Mouse (Mus musculus): Measurements from ENCODE around the gene Rpl18. TPM values are rescaled to one million over a fixed set of nuclear protein-coding genes. Genes with fewer than 3 reads are reported as not detected.

Rpl18 gene
- polyA plus RNA-seq, 1 experiment from 2014 or later, result 603 TPM

- H3K9ac ChIP-seq (replicated peaks; ENCODE audit: low read depth, low read length), result no peak overlapping the region
Measured at GRCm38 (mm10) chr7:45721234-45721571, 5.9 kb downstream of the Rpl18 start.

DNA sequence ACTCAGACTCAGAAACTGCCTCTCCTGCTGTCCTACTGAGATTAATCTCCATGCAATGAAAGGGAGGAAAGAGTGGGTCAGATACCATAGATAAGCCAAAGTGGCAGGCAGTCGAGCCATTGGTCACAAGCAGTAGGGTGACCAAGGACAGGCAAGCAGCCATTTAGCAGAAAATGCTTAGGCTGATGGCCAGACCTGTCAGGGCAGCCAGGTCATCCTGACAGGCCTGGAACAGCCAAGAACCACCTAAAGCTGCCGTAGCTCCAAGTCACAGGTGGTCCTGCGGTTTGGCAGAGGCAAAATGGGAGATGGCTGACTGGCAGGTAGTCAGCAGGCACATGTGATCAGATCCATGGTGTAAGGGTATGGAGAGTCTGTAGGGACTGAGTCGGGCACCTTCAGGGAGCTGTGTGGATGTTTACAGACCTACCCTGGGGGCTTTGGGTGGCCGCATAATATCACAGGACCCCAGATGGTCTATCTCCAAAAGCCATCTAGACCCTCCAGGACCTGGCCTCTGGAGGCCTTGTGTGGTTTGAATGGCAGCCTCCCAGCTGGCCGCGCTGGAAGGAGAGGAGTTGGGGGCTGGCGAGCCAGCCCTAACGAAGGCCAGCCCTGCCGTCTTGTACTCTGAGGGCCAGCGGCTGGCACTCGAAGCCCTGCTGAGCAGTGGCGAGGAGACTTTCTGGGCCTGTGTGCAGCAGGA is 6.5 kb downstream of the Rpl18 start:
- 70% methylated on average over 13 of the region's 13 CpGs for WGBS
- no peak for ATAC-seq (ENCODE audit: low read depth)
- no peak overlapping the region for H3K4me2 ChIP-seq (ENCODE audit: low read depth, low read length)
- H3K4me3 ChIP-seq (ENCODE audit: low read depth, low read length), result no peak overlapping the region
- no peak overlapping the region for H3K27ac ChIP-seq (ENCODE audit: low read depth, low read length)
- H3K4me1 ChIP-seq (ENCODE audit: control insufficient read depth, insufficient read depth, low read length), result peaks cover 14% of the 10 kb centered on the region
- H3K36me3 ChIP-seq (ENCODE audit: control insufficient read depth, insufficient read depth, low read length), result peaks cover 44% of the 10 kb centered on the region
- no peaks in the 10 kb centered on the region for H3K27me3 ChIP-seq (ENCODE audit: control insufficient read depth, insufficient read depth, low read length)
- no peaks in the 10 kb centered on the region for H3K9me3 ChIP-seq (ENCODE audit: control insufficient read depth, low read length)
- H3K9ac ChIP-seq (replicated peaks; ENCODE audit: low read depth, low read length), result no peak overlapping the region

More at GRCm38 (mm10) chr7:45721234-45721571, 5.9 kb downstream of the Rpl18 start:
- no peak overlapping the region for H3K4me3 ChIP-seq (ENCODE audit: low read depth, low read length)
- H3K36me3 ChIP-seq (ENCODE audit: control insufficient read depth, insufficient read depth, low read length), result peaks cover 39% of the 10 kb centered on the region
- ATAC-seq (ENCODE audit: low read depth), result no peak
- H3K27me3 ChIP-seq (ENCODE audit: control insufficient read depth, insufficient read depth, low read length), result no peaks in the 10 kb centered on the region
- no peaks in the 10 kb centered on the region for H3K9me3 ChIP-seq (ENCODE audit: control insufficient read depth, low read length)
- 88% methylated on average over 7 of the region's 7 CpGs for WGBS
- H3K27ac ChIP-seq (ENCODE audit: low read depth, low read length), result no peak overlapping the region
- no peak overlapping the region for H3K4me2 ChIP-seq (ENCODE audit: low read depth, low read length)
- peaks cover 20% of the 10 kb centered on the region for H3K4me1 ChIP-seq (ENCODE audit: control insufficient read depth, insufficient read depth, low read length)

DNA sequence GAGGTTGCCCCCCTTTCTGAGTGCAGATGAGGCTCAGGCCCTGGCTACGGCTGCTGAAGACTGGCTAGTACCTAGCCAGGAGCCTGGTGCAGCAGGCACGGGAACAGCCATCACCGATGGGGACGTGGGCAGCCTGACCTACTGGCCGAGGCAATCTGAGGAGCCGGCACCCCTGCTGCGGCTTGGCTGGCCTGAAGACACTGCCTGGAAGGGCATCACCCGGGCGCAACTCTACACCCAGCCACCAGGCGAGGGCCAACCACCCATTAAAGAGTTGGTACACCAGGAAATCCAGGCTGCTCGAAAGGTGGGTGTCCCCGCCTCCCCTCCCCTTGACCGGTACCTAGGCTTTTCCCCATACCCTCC is 7.1 kb downstream of the Rpl18 start:
- no peaks in the 10 kb centered on the region for H3K27me3 ChIP-seq (ENCODE audit: control insufficient read depth, insufficient read depth, low read length)
- H3K4me2 ChIP-seq (ENCODE audit: low read depth, low read length), result no peak overlapping the region
- H3K9me3 ChIP-seq (ENCODE audit: control insufficient read depth, low read length), result no peaks in the 10 kb centered on the region
- WGBS, result 82% methylated on average over 13 of the region's 13 CpGs
- no peak overlapping the region for H3K4me3 ChIP-seq (ENCODE audit: low read depth, low read length)
- peaks cover 45% of the 10 kb centered on the region for H3K36me3 ChIP-seq (ENCODE audit: control insufficient read depth, insufficient read depth, low read length)
- no peak overlapping the region for H3K9ac ChIP-seq (replicated peaks; ENCODE audit: low read depth, low read length)
- no peak overlapping the region for H3K27ac ChIP-seq (ENCODE audit: low read depth, low read length)
- peaks cover 10% of the 10 kb centered on the region for H3K4me1 ChIP-seq (ENCODE audit: control insufficient read depth, insufficient read depth, low read length)
- no peak for ATAC-seq (ENCODE audit: low read depth)

DNA sequence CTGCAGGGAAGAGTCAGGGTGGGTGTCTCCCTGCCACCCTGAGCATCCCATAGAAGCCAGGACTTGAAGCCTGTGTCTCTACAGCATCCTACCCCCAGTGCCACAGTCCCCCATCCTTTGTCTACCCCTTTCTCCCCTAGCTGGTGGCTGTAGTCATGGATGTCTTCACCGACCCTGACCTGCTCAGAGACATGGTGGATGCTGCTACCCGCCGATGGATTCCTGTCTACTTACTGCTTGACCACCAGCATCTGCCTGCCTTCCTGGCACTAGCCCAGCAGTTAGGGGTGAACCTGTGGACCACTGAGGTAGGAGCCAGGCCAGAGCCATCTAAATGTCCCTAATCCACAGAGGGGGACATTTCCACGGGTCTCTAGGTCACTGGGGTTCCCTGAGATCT is 8.0 kb downstream of the Rpl18 start:
- Histone ChIP-seq H3K9me3 (ENCODE audit: control insufficient read depth, low read length) (no peaks in the 10 kb centered on the region), H3K27ac (ENCODE audit: low read depth, low read length) (no peak overlapping the region), H3K4me2 (ENCODE audit: low read depth, low read length) (no peak overlapping the region), H3K4me3 (ENCODE audit: low read depth, low read length) (no peak overlapping the region), H3K27me3 (ENCODE audit: control insufficient read depth, insufficient read depth, low read length) (no peaks in the 10 kb centered on the region), H3K36me3 (ENCODE audit: control insufficient read depth, insufficient read depth, low read length) (peaks cover 45% of the 10 kb centered on the region), H3K4me1 (ENCODE audit: control insufficient read depth, insufficient read depth, low read length) (peaks cover 10% of the 10 kb centered on the region), H3K9ac (replicated peaks; ENCODE audit: low read depth, low read length) (no peak overlapping the region)
- WGBS, result 87% methylated on average over 4 of the region's 4 CpGs
- ATAC-seq (ENCODE audit: low read depth), result no peak

GRCm38 (mm10) chr7:45723781-45724180 is 8.5 kb downstream of the Rpl18 start:
- Histone ChIP-seq H3K36me3 (ENCODE audit: control insufficient read depth, insufficient read depth, low read length) (peaks cover 45% of the 10 kb centered on the region), H3K27me3 (ENCODE audit: control insufficient read depth, insufficient read depth, low read length) (no peaks in the 10 kb centered on the region), H3K4me1 (ENCODE audit: control insufficient read depth, insufficient read depth, low read length) (peaks cover 9% of the 10 kb centered on the region), H3K4me2 (ENCODE audit: low read depth, low read length) (no peak overlapping the region), H3K9ac (replicated peaks; ENCODE audit: low read depth, low read length) (no peak overlapping the region), H3K9me3 (ENCODE audit: control insufficient read depth, low read length) (no peaks in the 10 kb centered on the region), H3K27ac (ENCODE audit: low read depth, low read length) (no peak overlapping the region), H3K4me3 (ENCODE audit: low read depth, low read length) (no peak overlapping the region)
- WGBS, result 94% methylated on average over 14 of the region's 14 CpGs
- no peak for ATAC-seq (ENCODE audit: low read depth)

GRCm38 (mm10) chr7:45725151-45725550 is 9.9 kb downstream of the Rpl18 start:
- no peak overlapping the region for H3K4me3 ChIP-seq (ENCODE audit: low read depth, low read length)
- no peak for ATAC-seq (ENCODE audit: low read depth)
- H3K36me3 ChIP-seq (ENCODE audit: control insufficient read depth, insufficient read depth, low read length), result peaks cover 39% of the 10 kb centered on the region
- H3K27ac ChIP-seq (ENCODE audit: low read depth, low read length), result no peak overlapping the region
- no peaks in the 10 kb centered on the region for H3K4me1 ChIP-seq (ENCODE audit: control insufficient read depth, insufficient read depth, low read length)
- H3K9me3 ChIP-seq (ENCODE audit: control insufficient read depth, low read length), result no peaks in the 10 kb centered on the region
- no peak overlapping the region for H3K4me2 ChIP-seq (ENCODE audit: low read depth, low read length)
- WGBS, result 88% methylated on average over 9 of the region's 9 CpGs
- H3K9ac ChIP-seq (replicated peaks; ENCODE audit: low read depth, low read length), result no peak overlapping the region
- H3K27me3 ChIP-seq (ENCODE audit: control insufficient read depth, insufficient read depth, low read length), result no peaks in the 10 kb centered on the region

GRCm38 (mm10) chr7:45725713-45726112 is 10.5 kb downstream of the Rpl18 start, which contains the start of gene Spaca4:
Spaca4 (minus strand) TSS chr7:45725813.
- Histone ChIP-seq H3K9ac (replicated peaks; ENCODE audit: low read depth, low read length) (no peak within 1 kb of the TSS), H3K9me3 (ENCODE audit: control insufficient read depth, low read length) (no peaks in the 10 kb centered on the region), H3K27ac (ENCODE audit: low read depth, low read length) (no peak within 1 kb of the TSS), H3K4me1 (ENCODE audit: control insufficient read depth, insufficient read depth, low read length) (no peaks in the 10 kb centered on the region), H3K4me2 (ENCODE audit: low read depth, low read length) (no peak within 1 kb of the TSS), H3K36me3 (ENCODE audit: control insufficient read depth, insufficient read depth, low read length) (peaks cover 34% of the 10 kb centered on the region), H3K4me3 (ENCODE audit: low read depth, low read length) (no peak within 1 kb of the TSS), H3K27me3 (ENCODE audit: control insufficient read depth, insufficient read depth, low read length) (no peaks in the 10 kb centered on the region)
- ATAC-seq (ENCODE audit: low read depth), result no peak
- WGBS, result 96% methylated on average over 11 of the region's 11 CpGs

GRCm38 (mm10) chr7:45726419-45726818 is 11.2 kb downstream of the Rpl18 start:
- no peak overlapping the region for H3K9ac ChIP-seq (replicated peaks; ENCODE audit: low read depth, low read length)
- H3K27ac ChIP-seq (ENCODE audit: low read depth, low read length), result no peak overlapping the region
- H3K27me3 ChIP-seq (ENCODE audit: control insufficient read depth, insufficient read depth, low read length), result no peaks in the 10 kb centered on the region
- H3K9me3 ChIP-seq (ENCODE audit: control insufficient read depth, low read length), result no peaks in the 10 kb centered on the region
- H3K4me3 ChIP-seq (ENCODE audit: low read depth, low read length), result no peak overlapping the region
- no peak for ATAC-seq (ENCODE audit: low read depth)
- WGBS, result 96% methylated on average over 10 of the region's 10 CpGs
- peaks cover 30% of the 10 kb centered on the region for H3K36me3 ChIP-seq (ENCODE audit: control insufficient read depth, insufficient read depth, low read length)
- H3K4me1 ChIP-seq (ENCODE audit: control insufficient read depth, insufficient read depth, low read length), result no peaks in the 10 kb centered on the region
- no peak overlapping the region for H3K4me2 ChIP-seq (ENCODE audit: low read depth, low read length)

GRCm38 (mm10) chr7:45727625-45728024 is 12.4 kb downstream of the Rpl18 start:
- no peak for ATAC-seq (ENCODE audit: low read depth)
- WGBS, result 89% methylated on average over 3 of the region's 3 CpGs
- Histone ChIP-seq H3K4me3 (ENCODE audit: low read depth, low read length) (no peak overlapping the region), H3K9me3 (ENCODE audit: control insufficient read depth, low read length) (no peaks in the 10 kb centered on the region), H3K36me3 (ENCODE audit: control insufficient read depth, insufficient read depth, low read length) (peaks cover 30% of the 10 kb centered on the region), H3K27me3 (ENCODE audit: control insufficient read depth, insufficient read depth, low read length) (no peaks in the 10 kb centered on the region), H3K4me1 (ENCODE audit: control insufficient read depth, insufficient read depth, low read length) (no peaks in the 10 kb centered on the region), H3K9ac (replicated peaks; ENCODE audit: low read depth, low read length) (no peak overlapping the region), H3K4me2 (ENCODE audit: low read depth, low read length) (no peak overlapping the region), H3K27ac (ENCODE audit: low read depth, low read length) (no peak overlapping the region)

All from neural tube, embryonic 14.5 days (tissue).